Mouse (Mus musculus) neutrophil, adult 5-6 weeks (primary cell): ENCODE measurements around the gene Slc22a12. TPM values are rescaled to one million over a fixed set of nuclear protein-coding genes. Genes with fewer than 3 reads are reported as not detected.

Experiments used
- ATAC-seq: fragments of 151-379, 151-347 bp; 2 replicates; pipeline ENCODE4 v1.8.0; 2017; ENCODE audit warnings: mild to moderate bottlenecking, moderate TSS enrichment; ENCODE audit not compliant: insufficient number of reproducible peaks, poor library complexity, low FRiP score, severe bottlenecking; ENCODE audit errors: extremely low read depth
- total RNA-seq: library from RNA; stranded (forward); fragments of 200-1000 nt; gene quantifications from 2 replicates; pipeline ENCODE4 v1.2.3, GENCODE M21; 2017

Gene Slc22a12
- total RNA-seq, 1 experiment from 2014 or later = not detected

- ATAC-seq = no peak
Measured at GRCm38 (mm10) chr19:6498350-6499131, 44.3 kb downstream of the Slc22a12 start.

GRCm38 (mm10) chr19:6497803-6498202 lies 45.0 kb downstream of the Slc22a12 start:
- no peak for ATAC-seq

- ATAC-seq = no peak
Measured at GRCm38 (mm10) chr19:6497150-6497801, 45.6 kb downstream of the Slc22a12 start.

GRCm38 (mm10) chr19:6496462-6497149 lies 46.2 kb downstream of the Slc22a12 start:
- ATAC-seq = no peak

- ATAC-seq = no peak
Measured at GRCm38 (mm10) chr19:6495714-6496113, 47.1 kb downstream of the Slc22a12 start.

- no peak for ATAC-seq
Measured at GRCm38 (mm10) chr19:6494504-6495170, 48.2 kb downstream of the Slc22a12 start.

- no peak for ATAC-seq
Measured at GRCm38 (mm10) chr19:6494032-6494431, 48.8 kb downstream of the Slc22a12 start.

- no peak for ATAC-seq
Measured at GRCm38 (mm10) chr19:6493219-6493618, 49.6 kb downstream of the Slc22a12 start.

GRCm38 (mm10) chr19:6492124-6492523 lies 50.7 kb downstream of the Slc22a12 start:
- 0 out of 2 replicates have a peak, but pooled peaks have one; percentile 6 for ATAC-seq

- ATAC-seq = no peak
Measured at GRCm38 (mm10) chr19:6491538-6491937, 51.3 kb downstream of the Slc22a12 start.

- ATAC-seq = peak; percentile 45; the same call in 1 of the 2 replicates
Measured at GRCm38 (mm10) chr19:6489030-6489429, 53.8 kb downstream of the Slc22a12 start.

Other genes with a start within 250 kb of the Slc22a12 start
- gene Cdc42bpg, start 236.6 kb downstream of the Slc22a12 start, total RNA-seq = 4.4 and 10.9 TPM in 2 replicates
- 29.5 and 33.6 TPM in 2 replicates for gene Men1, start 208.1 kb downstream of the Slc22a12 start, total RNA-seq
- gene Map4k2, start 201.9 kb downstream of the Slc22a12 start, total RNA-seq = 791 and 881 TPM in 2 replicates
- gene Sf1, start 179.3 kb downstream of the Slc22a12 start, total RNA-seq = 370 and 400 TPM in 2 replicates
- gene Pygm, start 158.6 kb downstream of the Slc22a12 start, total RNA-seq = 8.7 and 14.1 TPM in 2 replicates
- gene Rasgrp2, start 143.7 kb downstream of the Slc22a12 start, total RNA-seq = 447 and 491 TPM in 2 replicates
- gene Nrxn2, start 124.3 kb downstream of the Slc22a12 start, total RNA-seq = 0.70 and 3.4 TPM in 2 replicates